Mouse (Mus musculus) thymus, postnatal 4 days (tissue): ENCODE data around the gene Hoxb3.
A peak's percentile ranks its signal among the peaks of the same experiment; 100 is the strongest.

Source experiments
- DNase-seq: peaks from one replicate; pipeline ENCODE4 v3.0.0; 2021

Hoxb3 gene

GRCm38 (mm10) chr11:96319071-96319902, 3.8 kb upstream of the Hoxb3 start:
- no peak for DNase-seq

DNA sequence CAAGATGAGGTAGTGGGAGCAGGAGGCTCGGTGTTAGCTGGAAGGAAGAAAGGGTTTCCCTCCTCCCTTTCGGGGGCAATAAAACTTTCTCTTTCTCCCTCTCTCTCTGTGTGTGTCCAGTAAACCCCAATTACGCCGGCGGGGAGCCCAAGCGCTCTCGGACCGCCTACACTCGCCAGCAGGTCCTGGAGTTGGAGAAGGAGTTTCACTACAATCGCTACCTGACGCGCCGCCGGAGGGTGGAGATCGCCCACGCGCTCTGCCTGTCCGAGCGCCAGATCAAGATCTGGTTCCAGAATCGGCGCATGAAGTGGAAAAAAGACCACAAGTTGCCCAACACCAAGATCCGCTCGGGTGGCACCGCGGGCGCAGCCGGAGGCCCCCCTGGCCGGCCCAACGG, 3.2 kb upstream of the Hoxb3 start:
- peak; percentile 20 for DNase-seq

DNA sequence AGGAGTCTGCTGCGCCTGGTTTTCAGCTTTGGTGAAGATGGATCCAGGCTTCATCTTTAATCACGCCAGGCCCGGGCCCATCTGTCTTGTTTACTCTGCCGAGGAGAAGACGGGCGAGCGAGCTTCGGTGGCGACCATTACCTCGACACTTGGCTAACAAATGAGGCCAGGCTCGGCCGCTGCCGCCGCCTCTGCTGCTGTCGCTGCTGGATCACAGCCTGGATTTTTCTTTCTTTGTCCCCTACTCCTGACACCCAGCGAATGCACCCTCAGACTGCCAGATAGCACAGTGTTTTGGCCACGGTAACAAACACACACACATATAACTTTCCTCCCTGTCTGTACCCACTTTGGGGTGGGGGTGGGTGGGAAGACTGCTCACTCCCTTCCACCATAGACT, 2.4 kb upstream of the Hoxb3 start:
- DNase-seq: no peak

DNA sequence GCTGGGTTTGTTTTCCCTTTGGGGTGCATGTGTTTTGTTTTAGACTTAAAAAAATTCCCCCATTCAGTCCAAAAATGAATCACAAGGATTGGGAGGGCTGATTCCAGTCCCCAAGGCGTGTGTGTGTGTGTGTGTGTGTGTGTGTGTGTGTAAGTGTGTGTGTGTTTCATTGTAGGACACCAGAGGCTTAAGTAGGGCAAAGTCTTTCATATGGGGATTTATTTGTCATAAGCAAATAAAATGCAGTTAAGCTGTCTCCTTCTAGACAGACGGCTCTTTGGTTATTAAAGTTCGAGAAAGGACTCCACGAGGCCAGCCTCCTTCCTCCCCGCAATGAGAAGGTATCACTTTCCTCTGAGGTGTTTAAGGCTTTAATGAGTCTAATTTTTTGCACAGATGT, 1.3 kb upstream of the Hoxb3 start:
- no peak for DNase-seq

DNA sequence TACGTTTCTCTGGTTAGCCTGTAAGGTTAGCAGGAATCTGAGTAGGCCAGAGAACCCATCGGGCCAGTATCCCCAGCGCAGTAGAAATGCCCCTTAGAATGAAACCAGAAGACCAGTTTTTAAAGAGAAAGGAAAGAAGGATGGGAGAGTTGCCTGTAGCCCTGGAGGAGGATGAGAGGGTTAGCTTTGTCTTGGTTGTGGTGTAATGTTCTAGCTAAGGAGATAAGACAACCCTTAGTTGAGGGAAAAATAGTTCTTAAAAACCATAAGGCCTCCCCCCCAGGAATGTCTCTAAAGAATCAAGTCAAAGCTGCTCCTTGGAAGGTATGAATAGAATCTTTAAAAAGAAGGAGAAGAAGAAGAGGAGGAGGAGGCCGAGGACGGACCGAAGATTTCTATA, 388 bp upstream of the Hoxb3 start:
- no peak for DNase-seq

DNA sequence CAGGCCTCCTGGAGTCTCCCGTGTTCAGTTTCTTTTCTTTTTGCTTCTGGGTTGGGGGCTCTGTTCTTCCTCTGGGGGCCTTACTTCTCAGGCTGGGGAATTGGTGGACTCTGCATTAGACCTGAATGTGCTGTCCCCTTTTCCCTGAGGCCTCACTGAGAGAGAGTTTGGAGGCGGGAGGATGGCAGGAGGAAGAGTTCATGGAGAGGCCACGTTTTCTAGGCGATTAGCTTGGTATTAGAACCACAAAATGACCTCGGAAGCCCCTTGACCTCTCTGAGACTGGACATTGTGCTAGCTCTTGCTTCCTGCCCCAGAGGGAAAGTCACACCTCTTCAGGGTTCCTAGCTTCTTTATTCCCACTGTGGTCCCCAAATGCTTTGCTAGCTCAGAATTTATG, 999 bp downstream of the Hoxb3 start:
- DNase-seq: no peak

GRCm38 (mm10) chr11:96324965-96325364, 1.8 kb downstream of the Hoxb3 start:
- no peak for DNase-seq

DNA sequence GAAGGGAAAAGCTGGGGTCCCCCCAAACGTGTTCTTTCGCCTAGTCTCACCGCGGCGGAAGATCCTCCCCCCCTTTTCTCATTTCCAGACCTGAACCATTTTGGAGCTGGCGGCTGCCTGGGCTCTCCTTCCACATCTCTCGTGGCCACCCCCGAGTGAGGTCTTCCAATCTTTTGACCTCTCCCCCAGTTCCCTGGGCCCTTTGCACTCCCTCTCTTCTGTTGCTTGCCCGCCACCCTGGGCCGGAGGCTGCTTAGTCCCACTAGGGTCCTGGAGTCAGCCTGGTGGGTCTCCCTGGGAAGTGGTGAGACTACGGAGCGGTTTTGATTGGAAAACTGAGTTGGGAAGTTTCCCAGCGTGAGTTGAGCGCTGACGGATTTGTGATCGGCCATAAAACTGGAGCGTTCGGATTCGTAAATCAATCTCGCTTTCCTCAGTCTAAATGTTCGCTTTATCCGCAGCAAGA, 2.7 kb downstream of the Hoxb3 start:
- no peak for DNase-seq

GRCm38 (mm10) chr11:96326705-96327104, 3.6 kb downstream of the Hoxb3 start:
- no peak for DNase-seq

- DNase-seq: no peak
Observed at GRCm38 (mm10) chr11:96327122-96327521, 4.0 kb downstream of the Hoxb3 start.

DNA sequence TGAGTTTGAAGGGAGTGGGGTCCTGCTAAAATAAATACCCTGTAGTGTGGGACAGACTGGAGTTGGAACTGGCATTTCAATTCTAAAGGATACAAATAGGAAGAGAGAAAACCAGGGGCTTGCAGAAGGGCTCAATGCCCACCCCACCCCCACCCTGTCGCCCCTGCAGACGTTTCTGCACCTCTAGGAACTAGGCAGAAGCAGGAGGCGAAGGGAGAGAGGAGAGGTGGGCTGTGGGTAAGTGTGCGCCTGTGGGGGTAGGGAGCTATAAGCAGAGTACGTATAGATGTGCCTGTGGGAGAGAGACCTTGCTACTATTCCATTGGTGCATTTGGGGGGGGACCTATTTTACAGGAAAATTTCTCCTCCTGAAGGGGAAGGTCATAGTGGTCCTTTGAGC, 4.6 kb downstream of the Hoxb3 start:
- DNase-seq: no peak

- DNase-seq: no peak
Observed at GRCm38 (mm10) chr11:96328605-96329004, 5.5 kb downstream of the Hoxb3 start.

DNA sequence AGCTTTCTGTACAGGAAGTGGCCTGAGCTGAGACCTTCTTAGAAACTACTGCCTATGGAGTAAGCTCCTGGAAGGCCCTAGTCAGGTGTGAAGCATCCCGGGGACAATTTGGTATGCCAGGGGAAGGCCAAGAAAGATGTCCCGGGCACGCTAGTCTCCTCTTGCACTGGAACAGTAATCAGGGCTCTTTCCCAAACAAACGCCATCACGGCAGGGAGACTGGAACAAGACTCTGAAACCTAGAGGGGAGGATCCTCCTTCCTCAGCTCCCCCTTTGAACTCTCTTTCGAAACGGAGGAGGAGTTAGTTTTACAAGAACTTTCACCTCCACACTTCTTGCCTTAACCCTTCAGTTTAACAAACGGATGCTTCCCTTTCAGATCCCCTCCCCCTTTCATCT, 9.0 kb downstream of the Hoxb3 start:
- DNase-seq: no peak

- no peak for DNase-seq
Observed at GRCm38 (mm10) chr11:96332618-96333032, 9.5 kb downstream of the Hoxb3 start.

DNA sequence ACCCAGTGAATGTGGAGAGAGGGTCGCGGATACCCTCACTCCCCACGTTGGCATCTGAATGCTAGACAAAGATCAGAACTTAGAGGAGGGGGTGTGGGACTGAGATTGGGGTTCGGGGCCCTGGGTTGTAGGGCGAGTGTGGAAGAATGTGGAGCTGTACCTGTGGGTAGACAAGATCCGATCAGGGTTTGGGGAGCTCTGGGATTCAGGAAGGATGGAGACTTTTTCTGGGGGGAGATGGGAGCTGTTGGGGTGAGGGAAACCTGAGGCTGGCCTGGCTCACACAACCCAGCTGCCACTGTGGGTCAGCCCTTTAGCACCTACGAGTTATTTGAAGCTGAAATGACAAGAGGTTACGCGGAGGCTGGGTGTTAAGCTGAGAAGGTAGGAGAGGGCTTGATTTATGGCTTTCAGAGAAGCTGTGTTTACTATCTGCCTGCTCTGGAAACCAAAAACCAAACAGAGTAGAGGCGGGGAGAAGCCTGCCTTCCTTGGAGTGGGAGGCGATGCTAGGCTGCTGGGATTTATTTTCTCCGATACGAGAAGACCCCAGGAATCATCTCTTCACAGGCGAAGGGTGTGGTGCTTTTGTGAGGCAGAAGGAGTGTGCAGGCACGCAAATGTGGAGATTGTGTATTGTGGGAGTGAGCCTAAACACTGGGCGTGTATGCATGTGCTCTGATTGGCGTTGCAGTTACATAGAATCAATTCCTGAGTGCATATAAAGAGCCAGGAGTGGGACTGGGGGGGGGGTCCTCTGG, 10.3 kb downstream of the Hoxb3 start:
- no peak for DNase-seq

GRCm38 (mm10) chr11:96334002-96334364, 10.9 kb downstream of the Hoxb3 start:
- DNase-seq: no peak

DNA sequence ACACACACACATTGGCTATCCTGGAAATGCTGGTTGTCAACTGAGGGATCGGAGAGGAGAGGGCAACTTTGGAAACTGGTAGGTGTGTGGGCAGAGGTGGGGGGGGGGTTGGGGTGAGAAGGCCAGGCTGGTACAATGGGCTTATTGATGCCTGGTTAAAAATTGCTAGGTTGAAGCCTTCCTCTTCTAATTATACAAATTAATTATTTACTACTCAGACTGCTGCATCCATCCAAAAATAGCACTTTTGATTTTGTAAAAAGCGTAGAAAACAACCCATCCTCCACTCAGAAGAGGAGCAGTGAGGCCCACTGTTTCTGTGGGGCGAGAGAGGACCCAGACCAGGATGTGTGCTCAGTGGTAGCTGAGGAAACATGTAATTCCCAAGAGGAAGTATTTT, 11.9 kb downstream of the Hoxb3 start:
- no peak for DNase-seq

GRCm38 (mm10) chr11:96336597-96336996, 13.5 kb downstream of the Hoxb3 start:
- DNase-seq: no peak

DNA sequence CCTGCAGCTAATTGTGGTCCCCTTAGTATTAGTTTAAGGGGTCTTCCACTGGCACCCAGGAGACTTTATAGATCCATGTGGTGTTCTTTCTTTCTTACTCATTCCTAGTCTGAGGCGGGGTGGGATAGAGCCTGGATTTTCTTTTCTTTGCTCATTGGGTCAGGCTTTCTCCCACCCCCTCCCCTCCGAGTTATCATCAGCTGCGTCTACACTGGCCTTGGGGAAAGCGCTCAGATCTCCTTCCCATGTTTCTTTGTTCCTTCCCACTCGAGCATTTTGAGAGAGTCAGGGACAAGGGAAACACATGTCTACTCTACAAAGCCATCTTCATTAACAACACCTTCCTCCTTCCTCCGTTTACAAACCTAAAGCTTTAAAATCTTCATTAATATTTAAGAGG, 13.9 kb downstream of the Hoxb3 start:
- DNase-seq: no peak

DNA sequence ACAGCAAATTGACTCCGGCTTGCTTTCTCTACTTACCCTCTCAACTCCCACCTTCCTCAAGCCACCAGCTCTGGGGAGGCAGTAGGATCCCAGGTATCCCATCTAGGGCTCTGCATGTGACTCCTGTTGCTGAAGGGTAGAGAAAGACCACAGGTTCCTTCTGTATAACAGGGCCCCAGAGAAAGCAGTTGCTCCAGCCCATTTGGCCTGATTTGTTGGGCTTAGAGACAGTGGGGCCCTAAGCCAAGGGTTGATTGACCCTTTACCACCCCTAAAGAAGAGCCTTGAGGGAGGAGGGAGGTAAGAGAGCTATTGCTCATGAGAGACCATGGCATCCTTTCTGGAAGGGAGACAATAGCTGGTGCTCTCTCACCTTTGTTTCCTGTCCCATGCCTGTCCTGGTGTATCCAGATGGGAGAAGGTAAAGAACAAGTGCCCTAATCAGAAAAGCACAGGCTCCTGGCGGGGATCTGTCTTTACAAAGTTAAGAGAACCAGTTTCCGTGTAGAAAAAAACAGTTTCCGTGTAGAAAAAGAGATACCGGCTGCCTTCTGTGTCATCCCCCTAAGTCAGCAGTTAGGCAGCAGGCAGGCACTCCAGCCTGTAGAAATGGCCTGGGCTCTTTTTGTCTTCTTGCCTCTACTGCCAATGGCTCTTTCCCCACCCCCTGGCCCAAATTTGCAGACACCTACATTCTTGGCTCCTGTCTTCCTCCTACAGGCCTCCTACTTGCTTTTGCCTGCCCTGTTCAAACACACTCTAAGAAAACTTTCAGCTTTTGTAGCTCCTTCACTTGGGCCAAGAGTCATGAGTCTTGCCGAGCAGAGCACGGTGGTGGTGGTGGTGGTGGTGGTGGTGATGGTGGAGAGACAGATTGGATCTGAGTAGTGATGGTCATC, 16.1 kb downstream of the Hoxb3 start:
- DNase-seq: no peak

DNA sequence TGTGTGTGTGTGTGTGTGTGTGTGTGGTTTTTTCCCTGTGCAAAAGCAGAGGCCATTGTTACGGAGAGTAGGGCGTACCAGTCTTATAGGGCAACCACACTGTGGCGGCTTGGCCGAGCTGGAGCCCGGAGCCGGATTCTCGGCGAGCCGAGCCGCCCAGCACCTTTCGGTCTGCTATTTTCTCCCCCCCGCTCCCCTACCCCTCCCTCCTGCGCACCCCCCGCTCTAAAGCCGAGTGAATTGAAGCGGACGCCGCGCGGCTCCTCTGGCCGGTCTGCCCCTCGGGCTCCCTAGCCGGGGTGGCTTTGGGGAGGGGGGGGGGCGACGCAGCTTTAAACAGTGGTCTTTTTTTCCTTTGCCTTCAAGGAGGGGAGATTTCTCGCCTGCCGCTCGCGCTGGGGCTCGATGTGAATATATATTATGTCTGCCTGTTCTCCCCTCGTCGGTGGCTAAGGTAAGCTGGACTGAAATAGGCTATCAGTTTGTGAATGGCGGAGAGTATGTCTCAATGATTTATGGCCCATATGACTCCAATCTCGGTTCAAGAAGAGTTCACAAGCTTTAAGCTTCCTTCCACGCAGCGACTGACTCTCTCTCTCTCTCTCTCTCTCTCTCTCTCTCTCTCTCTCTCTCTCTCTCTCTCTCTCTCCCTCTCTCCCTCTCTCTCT, 17.7 kb downstream of the Hoxb3 start:
- DNase-seq: no peak

GRCm38 (mm10) chr11:96341701-96342575, 18.8 kb downstream of the Hoxb3 start:
- peak; percentile 34 for DNase-seq
